24 mouse cellular contexts compared by ENCODE assay signal in genomic region chr9:51367124-51367523, GRCm38 (mm10). TPM values are rescaled to one million over a fixed set of nuclear protein-coding genes. Genes with fewer than 3 reads are reported as not detected.
DNase-seq lines count a peak whose midpoint lies in the region; ATAC-seq and TF ChIP-seq lines count a peak whose summit lies in the region.
"Had no signal": no experiment of that assay in that cellular context is flagged by ENCODE, and none has a peak within 500 bp of the region (broad histone marks: within the 10 kb centered on the region; RNA-seq: fewer than 3 reads in every experiment).

No protein-coding gene starts in this region.

- no peaks in the 10 kb centered on the region for H3K9me3 ChIP-seq in G1E (replicated peaks)
- H3K9me3 ChIP-seq in MEL (replicated peaks; ENCODE audit: insufficient read depth, low read length): no peaks in the 10 kb centered on the region
- no peaks in the 10 kb centered on the region for H3K9me3 ChIP-seq in forebrain, embryonic 14.5 days (replicated peaks; ENCODE audit: control insufficient read depth, low read length)

- no peak for TF ChIP-seq RAD21 in MEL (IDR thresholded peaks at IDR 0.05; ENCODE audit: low read depth, low read length)

- TF ChIP-seq CTCF in G1E (IDR thresholded peaks at IDR 0.05; ENCODE audit: low read depth, low read length): no peak
- no peak for TF ChIP-seq CTCF in MEL (IDR thresholded peaks at IDR 0.05 in 2 of 3, conservative IDR thresholded peaks at IDR 0.05 in 1 of 3; ENCODE audit: control insufficient read depth in 1 of 3, insufficient read depth in 1 of 3, low read depth in 2 of 3, low read length in 3 of 3, poor library complexity in 1 of 3, severe bottlenecking in 1 of 3)

- no peak overlapping the region for H3K27ac ChIP-seq in MEL (ENCODE audit: control insufficient read depth, low read depth, low read length)
- no peak overlapping the region for H3K27ac ChIP-seq in forebrain, embryonic 14.5 days (ENCODE audit: low read depth, low read length)

- H3K36me3 ChIP-seq in G1E (replicated peaks): no peaks in the 10 kb centered on the region
- peaks cover 0 to 26% of the 10 kb centered on the region in 2 experiments; a peak in 2 of 4 replicates for H3K36me3 ChIP-seq in MEL (ENCODE audit: control insufficient read depth in 1 of 2, insufficient read depth in 2 of 2, low read length in 2 of 2)
- no peaks in the 10 kb centered on the region for H3K36me3 ChIP-seq in forebrain, embryonic 14.5 days (ENCODE audit: control insufficient read depth, insufficient read depth, low read length)

- TF ChIP-seq EP300 in MEL (IDR thresholded peaks at IDR 0.05; ENCODE audit: low read depth in 1 of 2, low read length in 2 of 2): peak; percentile 67 to 73

- WGBS in forebrain, embryonic 14.5 days: 96% methylated on average over 3 of the region's 3 CpGs

- peaks cover 7% of the 10 kb centered on the region for H3K4me1 ChIP-seq in G1E (ENCODE audit: insufficient read depth, low read depth, low read length)
- H3K4me1 ChIP-seq in MEL (ENCODE audit: control insufficient read depth in 1 of 2, insufficient read depth in 2 of 2, low read length in 2 of 2): peaks cover 0 to 18% of the 10 kb centered on the region in 2 experiments; a peak in 2 of 4 replicates
- H3K4me1 ChIP-seq in forebrain, embryonic 14.5 days (ENCODE audit: control insufficient read depth, insufficient read depth, low read length): no peaks in the 10 kb centered on the region

- ATAC-seq in G1E (ENCODE audit: extremely low read depth, insufficient number of reproducible peaks, low FRiP score, poor library complexity, severe bottlenecking): peak; percentile 34
- no peak for ATAC-seq in forebrain, embryonic 14.5 days
- ATAC-seq in CD4-positive, CD25-positive, alpha-beta regulatory T cell, adult 4 months: no peak
- ATAC-seq: activated CD4-positive, CD25-positive, alpha-beta regulatory T cell, adult 4 months; Patski had no signal

- H3K79me2 ChIP-seq in MEL (ENCODE audit: control insufficient read depth, insufficient read depth, low read length, poor library complexity): no peaks in the 10 kb centered on the region

- peaks cover 2% of the 10 kb centered on the region; the same call in 1 of the 2 replicates for H3K27me3 ChIP-seq in G1E (ENCODE audit: insufficient read depth, low read length)
- H3K27me3 ChIP-seq in MEL (ENCODE audit: control insufficient read depth in 1 of 2, insufficient read depth in 2 of 2, low read length in 2 of 2): peaks cover 0 to 2% of the 10 kb centered on the region in 2 experiments; a peak in 2 of 4 replicates
- no peaks in the 10 kb centered on the region for H3K27me3 ChIP-seq in forebrain, embryonic 14.5 days (replicated peaks; ENCODE audit: control insufficient read depth, insufficient read depth, low read length)
- H3K27me3 ChIP-seq: CH12.LX, Patski had no signal

- H3K4me3 ChIP-seq in G1E (ENCODE audit: low read depth, low read length) (no peak overlapping the region), MEL (ENCODE audit: control insufficient read depth in 1 of 2, insufficient read depth in 1 of 2, low read depth in 2 of 2, low read length in 2 of 2) (no peak overlapping the region)
- no peak overlapping the region for H3K4me3 ChIP-seq in forebrain, embryonic 14.5 days (ENCODE audit: low read depth, low read length)

- DNase-seq in G1E (ENCODE audit: low spot score) (no peak), MEL (ENCODE audit: low read depth, low spot score) (peak; percentile 27)
- no peak for DNase-seq in forebrain, embryonic 14.5 days (ENCODE audit: low spot score)
- DNase-seq: adrenal gland, adult 2 months; adrenal gland, adult 8-10 months; adrenal gland, postnatal 10 days; adrenal gland, postnatal 14 days; adrenal gland, postnatal 25 days; adrenal gland, postnatal 36 days; B cell, adult 2 months; cerebellum, adult 11 months; cerebellum, adult 11-12 months; cerebellum, adult 18-20 months; cerebellum, adult 2 months; cerebellum, adult 8-10 months; cerebellum, adult 9-10 months had no signal

- TF ChIP-seq POLR2A in MEL (IDR thresholded peaks at IDR 0.05; ENCODE audit: control insufficient read depth in 1 of 2, insufficient read depth in 1 of 2, low read depth in 1 of 2, low read length in 2 of 2, poor library complexity in 1 of 2): no peak

- H3K9ac ChIP-seq in MEL (ENCODE audit: control insufficient read depth, low read depth, low read length, poor library complexity, severe bottlenecking): no peak overlapping the region
- H3K9ac ChIP-seq in forebrain, embryonic 14.5 days (ENCODE audit: low read length): no peak overlapping the region

- H3K4me2 ChIP-seq in forebrain, embryonic 14.5 days (ENCODE audit: low read length): no peak overlapping the region

TF ChIP-seq in MEL, 35 proteins besides CTCF, POLR2A, EP300 and RAD21:
- no peak for TF ChIP-seq MXI1 (IDR thresholded peaks at IDR 0.05; ENCODE audit: low read depth, low read length)
- TF ChIP-seq CHD1 (IDR thresholded peaks at IDR 0.05; ENCODE audit: low read depth, low read length): no peak
- TF ChIP-seq ETS1 (IDR thresholded peaks at IDR 0.05; ENCODE audit: low read depth, low read length): peak; percentile 10; the same call in 1 of the 2 replicates
- peak; percentile 54 for TF ChIP-seq GATA1 (IDR thresholded peaks at IDR 0.05; ENCODE audit: low read depth, low read length)
- TF ChIP-seq KAT2A (conservative IDR thresholded peaks at IDR 0.05; ENCODE audit: low read depth, low read length): no peak
- TF ChIP-seq TCF12 (IDR thresholded peaks at IDR 0.05; ENCODE audit: low read depth, low read length): peak; percentile 30; the same call in 1 of the 2 replicates
- no peak for TF ChIP-seq GABPA (IDR thresholded peaks at IDR 0.05; ENCODE audit: low read depth, low read length)
- 0 out of 2 replicates have a peak, but pooled peaks have one; percentile 15 for TF ChIP-seq RCOR1 (IDR thresholded peaks at IDR 0.05; ENCODE audit: low read depth, low read length)
- TF ChIP-seq ZNF384 (IDR thresholded peaks at IDR 0.05; ENCODE audit: low read depth, low read length): peak; percentile 37; the same call in 1 of the 2 replicates

RNA-seq across cellular contexts. Expression of gene 1810046K07Rik, which starts 38.4 kb away (rescaled TPM):
- not detected in 2 replicates for total RNA-seq in G1E (2014; fragmentation: Nextera tagmentation)
- total RNA-seq in G1E (2017): not detected in 2 replicates
- not detected in 2 replicates for polyA plus RNA-seq in G1E (2012)
- total RNA-seq in MEL (2012; rRNA removed): not detected in 2 replicates
- polyA plus RNA-seq in MEL (2012; ENCODE audit: insufficient read depth in 1 of 2, insufficient read length in 2 of 2, low read depth in 1 of 2, low replicate concordance in 2 of 2, missing spikeins in 1 of 2): not detected
- polyA plus RNA-seq in forebrain, embryonic 14.5 days (2014; fragmentation: Nextera tagmentation; extraction: Ambion mirVana): not detected in 2 replicates
- polyA plus RNA-seq in CD4-positive, CD25-positive, alpha-beta regulatory T cell, adult 4 months (2017; shearing (Covaris generic)): not detected
- total RNA-seq: adrenal gland, adult 18-20 months; adrenal gland, adult 2 months; adrenal gland, postnatal 25 days; adrenal gland, postnatal 36 days; ES-E14 had no signal
- polyA plus RNA-seq: activated CD4-positive, CD25-positive, alpha-beta regulatory T cell, adult 4 months; adrenal gland, adult 2 months; brain, embryonic 14.5 days; C2C12; cerebellum, adult 2 months; Patski had no signal
